Mouse (Mus musculus): ENCODE data around the gene 4930412O13Rik.

The 4930412O13Rik gene

GRCm38 (mm10) chr2:9881611-9882023 lies 565 bp downstream of the 4930412O13Rik start:
- DNase-seq = no peak

DNA sequence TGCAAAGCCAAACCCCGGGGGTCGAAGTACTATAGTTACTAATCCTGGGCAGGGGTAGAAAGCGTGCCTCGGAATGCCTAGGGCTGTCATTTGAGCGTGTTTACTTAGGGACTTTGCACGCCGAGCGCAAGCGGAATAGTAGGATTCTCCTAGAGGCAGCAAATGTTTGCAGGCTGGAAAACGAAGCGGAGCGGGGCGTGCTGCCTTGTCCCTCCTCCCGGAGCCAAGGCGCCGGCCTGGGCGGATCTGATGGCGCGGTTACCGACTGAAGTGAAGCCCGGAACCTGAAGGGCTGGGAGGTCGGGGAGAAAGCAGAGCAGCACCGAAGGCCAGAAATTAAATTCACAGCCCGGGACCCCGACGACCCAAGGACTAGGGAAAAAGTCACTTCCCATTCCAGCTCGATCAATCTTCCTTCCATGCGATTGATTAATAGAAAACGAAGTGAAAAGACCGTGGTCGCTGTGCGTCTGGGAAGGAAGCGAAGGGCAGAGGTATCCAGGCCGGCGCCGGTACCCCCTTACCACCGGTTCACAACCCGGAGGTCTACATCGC lies 1.4 kb downstream of the 4930412O13Rik start:
- no peak for DNase-seq

- DNase-seq = no peak
Measured at GRCm38 (mm10) chr2:9882926-9883802, 2.1 kb downstream of the 4930412O13Rik start.

- DNase-seq = no peak
Measured at GRCm38 (mm10) chr2:9883803-9884532, 2.9 kb downstream of the 4930412O13Rik start.

DNA sequence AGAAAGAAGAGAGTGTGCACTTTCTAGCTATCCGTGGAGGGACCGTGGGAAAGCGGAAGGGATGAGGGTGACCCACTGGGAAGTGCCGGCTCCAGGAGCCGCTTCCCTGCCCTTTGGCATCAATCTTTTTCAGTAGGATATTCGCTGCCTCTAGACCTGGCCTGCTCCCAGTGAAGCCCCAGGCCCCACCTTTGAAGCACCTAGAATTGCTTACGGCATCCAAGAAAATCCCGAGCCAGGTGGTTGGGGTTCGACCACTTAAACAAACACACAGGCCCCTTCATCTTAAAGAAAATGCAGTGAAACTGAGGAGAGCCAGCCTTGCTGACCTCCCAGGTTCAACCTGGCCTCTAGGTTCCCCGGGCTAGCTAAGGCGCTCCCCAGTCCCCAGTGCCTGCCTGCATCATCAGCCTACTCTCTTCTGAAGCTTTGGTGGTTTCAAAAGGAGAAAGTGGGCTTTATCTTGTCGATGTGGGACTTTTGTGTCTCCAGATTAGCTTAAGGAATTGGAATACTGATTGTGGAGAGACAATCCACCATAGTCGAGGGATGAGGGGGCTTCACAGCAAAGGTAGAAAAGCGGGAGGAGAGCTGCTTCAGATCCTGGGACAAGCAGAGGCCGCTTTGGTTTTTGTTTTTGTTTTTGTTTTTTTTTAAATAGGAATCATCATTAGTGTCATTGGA lies 3.6 kb downstream of the 4930412O13Rik start:
- no peak for DNase-seq

DNA sequence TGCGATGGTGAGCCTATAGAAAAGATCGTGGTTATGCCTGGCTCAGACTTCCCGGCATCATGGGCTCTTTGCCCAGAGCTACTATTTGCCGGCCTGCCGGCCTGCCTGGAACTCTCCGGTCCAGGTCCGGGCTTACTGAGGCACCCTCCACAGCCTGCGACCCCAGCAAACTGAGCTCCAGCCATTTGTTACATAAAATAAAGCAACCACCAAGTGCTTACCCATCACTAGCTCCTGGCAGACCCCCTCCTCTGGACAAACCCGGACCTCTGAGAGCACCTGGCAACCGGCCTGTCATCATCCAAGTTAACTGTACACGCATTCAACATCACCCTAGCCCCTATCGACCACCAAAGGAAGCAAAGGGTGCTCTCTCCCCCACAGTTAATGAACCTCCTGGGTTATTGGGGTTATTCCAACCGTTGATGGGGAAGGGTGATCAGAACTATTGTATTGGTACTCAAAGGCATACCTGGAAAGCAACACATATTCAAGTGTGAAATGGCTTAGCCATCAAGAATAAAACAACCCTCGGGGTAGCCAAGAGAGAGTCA lies 4.2 kb downstream of the 4930412O13Rik start:
- DNase-seq = no peak

GRCm38 (mm10) chr2:9886031-9886430 lies 5.0 kb downstream of the 4930412O13Rik start:
- DNase-seq = no peak

DNA sequence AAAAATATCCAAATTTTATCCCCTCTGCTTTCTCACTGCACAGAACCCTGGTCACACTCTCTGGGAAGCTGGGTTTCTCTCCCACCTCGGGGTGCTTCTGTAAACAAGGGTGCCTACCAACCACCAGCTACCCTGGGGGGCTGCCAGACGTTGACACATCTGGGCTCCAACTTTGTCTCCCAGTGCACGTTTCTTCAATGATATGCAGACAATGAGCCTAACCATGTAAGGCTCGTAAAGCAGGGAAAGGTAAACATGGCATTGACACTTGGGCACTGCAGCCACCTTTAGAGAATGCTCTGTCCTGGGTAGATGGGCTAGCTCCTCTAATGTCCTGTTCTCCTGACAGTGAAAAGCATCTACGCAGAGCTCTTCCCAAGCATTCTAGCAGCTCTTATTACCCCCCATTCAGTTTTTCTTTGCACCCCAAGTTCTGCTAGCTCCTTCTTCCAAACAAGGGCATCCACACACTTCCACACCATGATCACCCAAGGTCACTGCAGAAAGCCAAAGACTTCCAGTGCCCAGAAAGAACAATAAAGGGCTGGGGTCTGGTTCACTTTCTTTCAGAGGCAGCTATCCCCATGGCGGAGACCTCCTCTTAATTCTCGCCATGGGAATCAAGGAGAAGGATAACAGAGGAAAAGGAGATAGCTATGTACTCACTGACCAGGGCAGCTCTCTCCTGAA lies 6.0 kb downstream of the 4930412O13Rik start:
- DNase-seq = no peak

GRCm38 (mm10) chr2:9887636-9888035 lies 6.6 kb downstream of the 4930412O13Rik start:
- DNase-seq = no peak

DNA sequence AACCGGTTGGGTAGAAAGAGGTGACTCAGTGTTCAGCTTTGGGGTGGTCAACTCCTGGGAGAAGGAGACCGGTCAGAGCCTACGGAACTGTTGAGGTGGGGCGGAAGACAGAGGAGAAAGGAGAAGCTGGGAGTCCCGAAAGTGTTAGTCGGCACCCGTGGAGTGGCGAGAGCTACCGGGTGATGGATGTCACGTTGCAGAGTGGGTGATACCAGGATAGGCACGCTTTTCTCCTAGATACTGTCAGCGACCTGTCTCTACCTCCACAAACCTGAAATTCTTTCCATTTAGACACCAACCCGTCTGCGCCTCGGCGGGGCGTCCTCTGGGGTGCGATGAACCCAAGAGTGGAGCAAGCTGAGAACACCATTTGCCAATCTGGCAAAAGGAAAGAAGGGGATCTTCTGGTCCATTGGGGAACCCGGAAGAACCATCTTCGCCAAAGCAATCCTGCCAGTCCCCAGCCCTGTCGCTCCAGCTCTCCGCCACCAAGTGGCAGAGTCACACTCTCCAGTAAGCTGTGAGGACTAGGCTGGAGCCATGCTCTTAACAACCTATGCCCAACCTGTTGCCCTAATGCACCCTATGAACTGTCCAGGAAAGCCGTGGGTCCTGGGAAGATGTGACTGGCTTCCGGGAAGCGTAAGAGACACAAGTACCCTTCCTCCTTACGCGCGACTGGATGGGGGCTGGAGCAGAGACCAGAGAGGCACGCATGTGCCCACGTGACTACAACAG lies 8.0 kb downstream of the 4930412O13Rik start, which contains the start of gene 9230102O04Rik:
9230102O04Rik (minus strand) TSS at position 628 of the 738 bp plus-strand sequence.
- no peak for DNase-seq

GRCm38 (mm10) chr2:9889651-9890183 lies 8.7 kb downstream of the 4930412O13Rik start, which contains the start of gene Gata3:
Gata3 (minus strand) TSS chr2:9890034.
- no peak for DNase-seq

DNA sequence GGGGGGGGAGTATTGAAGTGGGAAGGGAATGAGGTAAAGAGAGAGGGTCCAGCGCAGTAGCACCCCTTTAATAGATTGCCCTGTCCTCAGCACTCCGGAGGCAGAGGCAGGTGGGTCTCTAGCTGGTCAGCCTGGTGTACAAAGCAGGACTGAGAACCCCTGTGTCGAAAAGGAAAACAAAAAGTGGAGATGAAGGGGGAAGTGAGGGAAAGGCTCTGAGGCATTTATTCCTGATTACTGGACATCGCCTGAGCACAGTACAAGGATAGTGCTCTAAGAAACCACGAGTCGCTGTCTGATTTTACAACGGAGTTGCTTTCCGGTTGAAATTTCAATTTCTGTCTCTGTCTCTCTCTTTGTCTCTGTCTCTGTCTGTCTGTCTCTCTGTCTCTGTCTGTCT lies 9.2 kb downstream of the 4930412O13Rik start:
- DNase-seq = no peak

DNA sequence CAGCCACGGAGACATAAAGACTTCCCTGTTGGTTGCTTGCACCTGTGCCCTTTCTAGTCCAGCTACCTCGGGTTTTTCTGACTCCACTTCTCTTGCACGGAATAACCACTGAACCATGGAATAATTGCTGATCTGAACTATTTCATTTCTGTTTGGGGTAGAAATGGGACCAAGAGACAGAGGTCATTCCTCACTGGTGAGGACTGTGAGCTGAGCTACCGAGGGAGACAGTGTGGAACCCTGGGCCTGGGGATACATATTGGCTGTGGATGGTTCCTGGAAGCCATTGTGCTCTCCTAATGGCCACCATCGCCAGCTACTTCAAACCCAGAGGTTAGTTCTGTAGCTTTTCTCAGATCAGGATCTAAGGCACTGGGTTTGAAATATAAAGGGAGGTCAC lies 9.9 kb downstream of the 4930412O13Rik start:
- no peak for DNase-seq

DNA sequence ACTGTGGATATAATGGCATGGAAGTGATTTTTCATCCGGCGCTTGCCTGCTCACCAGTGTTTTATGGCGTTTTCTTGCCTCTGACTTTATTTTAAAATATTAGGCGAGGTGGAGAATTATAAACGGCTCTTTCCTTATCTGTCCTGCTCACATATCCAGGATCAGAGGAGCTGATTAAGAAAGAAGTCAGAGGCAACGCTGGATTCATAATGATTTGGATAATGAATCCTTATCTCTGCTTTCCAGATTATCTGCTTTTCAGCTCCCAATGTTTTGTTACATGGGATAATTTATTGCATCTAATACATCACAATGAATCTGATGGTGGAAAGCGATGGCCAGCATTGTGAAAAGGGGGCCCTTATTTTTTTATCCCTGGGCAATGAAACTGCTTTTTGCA lies 11.5 kb downstream of the 4930412O13Rik start:
- no peak for DNase-seq

DNA sequence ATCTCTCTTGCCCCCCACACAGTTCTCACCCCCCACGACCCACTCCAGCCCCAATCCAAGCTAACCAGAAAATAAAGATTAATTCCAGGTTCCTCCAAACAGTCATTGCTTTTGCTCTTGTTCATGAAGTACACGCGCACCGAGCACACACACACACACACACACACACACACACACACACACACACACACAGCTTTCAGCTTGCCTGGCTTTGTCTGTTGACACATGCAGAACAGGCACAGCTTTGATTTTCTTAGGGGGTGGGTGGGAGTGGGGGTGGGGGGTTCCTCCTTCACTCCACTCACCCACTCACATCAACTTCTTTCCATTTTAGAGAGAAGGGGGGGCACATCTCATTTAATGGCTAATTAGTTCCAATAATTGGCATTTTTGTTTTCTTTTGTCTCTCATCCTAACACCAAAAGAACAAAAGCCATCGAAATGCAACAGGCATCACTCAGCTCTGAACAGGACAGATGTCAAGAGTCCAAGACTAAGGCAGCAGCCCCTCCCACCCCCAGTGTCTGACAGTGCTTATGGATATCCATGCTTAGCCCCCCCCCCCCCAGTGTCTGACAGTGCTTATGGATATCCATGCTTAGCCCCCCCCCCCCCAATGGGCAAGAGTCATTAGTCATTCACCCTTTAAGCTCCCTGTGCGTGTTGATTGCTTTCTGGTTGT lies 12.4 kb downstream of the 4930412O13Rik start:
- DNase-seq = no peak

- DNase-seq = no peak
Measured at GRCm38 (mm10) chr2:9894836-9895593, 14.0 kb downstream of the 4930412O13Rik start.

- DNase-seq = no peak
Measured at GRCm38 (mm10) chr2:9896097-9896770, 15.2 kb downstream of the 4930412O13Rik start.

- no peak for DNase-seq
Measured at GRCm38 (mm10) chr2:9897846-9898245, 16.8 kb downstream of the 4930412O13Rik start.
